Mouse (Mus musculus) ZHBTc4 (cell line): Measurements from ENCODE around the gene Ctbp2.

Source experiments
- DNase-seq: peaks from one replicate; pipeline ENCODE4 v3.0.0-alpha.2; 2011; ENCODE audit warnings: low read depth, low spot score

Gene Ctbp2

DNA sequence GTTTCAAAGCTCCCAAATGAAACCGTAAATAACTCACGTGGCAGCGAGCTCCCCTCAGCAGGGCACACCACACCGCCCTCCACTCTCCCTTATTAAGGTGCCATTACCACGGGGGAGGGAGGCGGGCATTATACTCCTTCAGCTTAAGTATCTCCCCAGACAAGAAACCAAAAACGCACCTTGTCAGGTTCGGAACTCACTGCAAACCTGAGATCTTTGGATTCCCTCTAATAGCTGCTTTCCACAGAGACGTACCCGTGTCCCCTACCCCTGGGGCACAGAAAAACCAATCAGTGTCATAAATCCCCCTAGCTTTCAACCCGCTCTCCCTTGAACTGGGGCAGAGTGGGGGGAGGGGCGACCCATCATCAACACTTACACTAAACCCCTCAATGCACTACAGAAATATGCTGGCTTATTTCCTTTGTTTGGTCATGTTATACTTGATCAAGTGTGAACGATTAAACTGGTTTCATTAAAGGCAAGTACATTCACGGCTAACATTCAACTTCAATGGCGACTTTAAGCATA, 3.9 kb downstream of the Ctbp2 start:
- peak; percentile 43 for DNase-seq

DNA sequence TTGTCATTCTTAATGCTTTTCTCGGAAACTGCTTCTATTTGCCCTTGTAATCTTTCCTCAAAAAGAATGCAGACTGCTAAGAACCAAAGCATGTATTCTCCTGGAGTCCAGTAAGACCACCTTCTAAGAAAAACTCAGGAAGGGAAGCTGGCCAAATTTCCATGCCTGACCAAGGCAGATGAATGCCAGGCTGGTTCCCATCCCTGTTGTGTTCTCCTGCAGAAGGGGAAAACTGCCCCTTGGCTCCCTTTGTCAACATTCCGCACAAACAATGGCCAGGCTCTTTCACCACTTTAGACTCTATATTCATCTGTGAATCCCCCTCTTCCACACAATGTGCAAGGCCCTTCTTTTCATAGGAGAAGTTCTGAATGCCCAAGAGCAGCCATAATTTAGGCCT, 6.3 kb downstream of the Ctbp2 start:
- DNase-seq: no peak

DNA sequence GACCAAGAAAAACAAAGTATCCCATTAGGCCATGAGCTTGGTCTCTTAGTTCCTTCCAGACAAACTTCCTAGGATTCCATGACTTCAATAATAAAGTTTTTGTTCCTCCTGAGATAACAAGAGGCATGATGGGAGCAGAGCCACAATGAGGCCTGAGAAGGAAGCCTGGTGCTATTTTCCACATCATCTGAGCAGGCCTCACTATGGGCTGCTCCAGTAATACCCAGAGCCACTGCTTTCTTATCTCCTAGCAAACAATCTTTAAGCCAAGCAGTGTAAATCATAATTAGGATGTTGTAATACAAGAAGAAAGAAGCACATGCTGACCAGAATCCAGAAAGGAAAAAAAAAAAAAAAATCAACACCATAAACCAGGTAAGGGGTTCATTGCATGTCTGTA, 7.6 kb downstream of the Ctbp2 start:
- DNase-seq: no peak

- peak; percentile 88 for DNase-seq
Measured at GRCm38 (mm10) chr7:133115886-133116285, 8.3 kb downstream of the Ctbp2 start.

DNA sequence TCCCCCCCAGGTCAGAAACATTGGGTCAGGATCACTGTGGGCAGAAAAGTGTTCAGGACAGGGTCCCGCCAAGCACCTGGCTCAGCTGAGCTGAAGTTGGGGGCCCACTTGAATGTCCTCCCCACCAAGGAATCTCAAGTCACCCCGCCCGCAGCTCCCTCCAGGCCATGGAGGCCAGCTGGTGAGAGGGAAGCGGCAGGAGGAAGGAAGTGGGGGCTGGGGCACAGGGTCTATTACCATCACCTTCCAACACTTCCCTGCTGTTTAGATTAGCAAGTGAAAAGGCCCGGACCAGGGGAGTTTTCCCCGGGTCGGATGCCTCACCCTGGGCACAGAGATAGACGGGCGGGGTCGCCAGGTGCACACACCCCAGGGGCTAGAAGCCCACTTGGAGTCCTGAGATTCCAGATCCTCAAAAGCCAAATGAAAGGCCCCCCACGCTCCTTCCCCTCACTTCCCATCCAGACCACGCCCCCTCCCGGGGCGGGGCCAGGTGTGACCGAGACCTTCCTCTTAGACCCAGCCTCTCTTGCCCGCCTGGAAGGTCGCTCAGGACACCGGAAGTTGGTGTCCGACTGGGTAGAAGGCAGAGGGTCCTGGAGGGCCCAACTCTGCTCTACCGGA, 9.2 kb downstream of the Ctbp2 start:
- DNase-seq: peak; percentile 99

GRCm38 (mm10) chr7:133113185-133113895, 10.8 kb downstream of the Ctbp2 start:
- peak; percentile 78 for DNase-seq

GRCm38 (mm10) chr7:133112351-133112831, 11.8 kb downstream of the Ctbp2 start:
- DNase-seq: peak; percentile 96

GRCm38 (mm10) chr7:133109442-133109841, 14.7 kb downstream of the Ctbp2 start:
- DNase-seq: peak; percentile 75

DNA sequence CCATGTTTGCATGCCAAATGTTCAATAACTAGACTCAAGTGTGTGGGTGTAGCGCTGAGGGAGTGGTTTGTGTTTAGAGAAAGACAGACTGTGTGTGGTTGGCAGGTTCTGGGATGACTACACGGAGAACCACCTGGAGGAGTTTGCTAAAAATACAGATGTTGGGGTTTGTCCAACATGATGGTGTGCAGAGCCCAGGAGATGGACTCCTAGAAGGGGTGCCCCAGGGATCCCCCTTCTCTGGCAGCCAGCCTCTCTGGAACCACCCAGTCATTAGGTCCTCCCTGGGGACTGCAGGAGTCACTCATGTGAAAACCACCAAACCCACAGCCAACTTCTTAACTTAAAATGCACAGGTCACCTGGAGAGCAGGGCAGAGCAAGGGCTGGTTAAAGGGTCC, 15.5 kb downstream of the Ctbp2 start:
- DNase-seq: no peak

- no peak for DNase-seq
Measured at GRCm38 (mm10) chr7:133102578-133102977, 21.6 kb downstream of the Ctbp2 start.

- no peak for DNase-seq
Measured at GRCm38 (mm10) chr7:133101070-133101469, 23.1 kb downstream of the Ctbp2 start.

GRCm38 (mm10) chr7:133100178-133100577, 24.0 kb downstream of the Ctbp2 start:
- DNase-seq: no peak

GRCm38 (mm10) chr7:133099266-133099665, 24.9 kb downstream of the Ctbp2 start:
- peak; percentile 41 for DNase-seq

DNA sequence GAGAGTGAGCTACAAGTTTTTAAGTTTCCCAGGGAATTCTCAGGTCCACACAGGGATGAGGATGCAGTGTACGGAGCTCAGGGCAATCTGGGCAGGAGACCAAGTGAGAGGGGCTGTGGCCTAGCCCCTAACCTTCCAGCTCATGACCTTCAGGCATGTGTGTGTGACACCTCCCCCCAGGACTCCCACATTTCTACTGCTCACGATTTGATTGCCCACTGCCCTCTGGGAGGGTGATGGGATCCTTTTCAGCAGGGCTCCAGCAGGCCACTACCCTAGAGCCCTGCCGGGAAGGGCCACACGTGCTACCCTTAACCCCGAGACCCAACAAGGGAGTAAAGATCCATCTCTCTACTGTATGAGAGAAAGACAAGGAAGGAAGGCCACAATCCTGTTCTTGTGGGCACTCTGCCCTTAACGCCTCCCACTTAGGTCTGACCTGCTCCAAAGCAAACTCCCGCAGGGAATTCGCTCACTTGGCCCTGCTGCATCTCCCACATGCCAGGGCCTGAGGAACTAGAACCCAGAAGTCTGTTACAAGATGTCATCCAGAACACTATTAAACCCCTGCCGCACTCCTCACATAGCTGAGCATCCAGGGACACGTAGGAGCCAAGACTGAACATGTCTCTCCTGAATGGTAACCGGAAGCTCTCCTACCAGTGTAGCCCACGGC, 25.9 kb downstream of the Ctbp2 start:
- DNase-seq: no peak

- peak; percentile 80 for DNase-seq
Measured at GRCm38 (mm10) chr7:133095610-133096009, 28.5 kb downstream of the Ctbp2 start.

GRCm38 (mm10) chr7:133094711-133095495, 29.3 kb downstream of the Ctbp2 start:
- no peak for DNase-seq

GRCm38 (mm10) chr7:133094161-133094560, 30.0 kb downstream of the Ctbp2 start:
- DNase-seq: no peak

DNA sequence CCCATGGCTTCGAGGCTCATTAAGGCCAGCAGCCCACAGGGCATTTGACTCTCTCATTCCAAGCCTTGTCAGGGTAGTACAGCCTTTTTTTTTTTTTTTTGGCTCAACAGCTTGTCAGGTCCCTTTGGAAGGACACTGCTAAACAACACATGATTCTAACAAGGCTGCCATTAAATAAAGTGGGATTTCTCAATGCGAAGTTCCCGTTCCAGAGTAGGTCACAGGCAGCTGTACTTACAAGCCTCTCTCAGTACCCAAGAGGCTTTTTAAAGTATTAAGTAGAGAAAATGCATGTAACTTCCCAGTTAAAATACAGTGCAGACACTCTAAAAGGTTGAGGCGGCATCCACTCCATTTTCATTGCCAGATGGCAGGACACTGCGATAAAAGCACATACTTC, 30.4 kb downstream of the Ctbp2 start:
- no peak for DNase-seq

- DNase-seq: peak; percentile 76
Measured at GRCm38 (mm10) chr7:133090641-133091040, 33.5 kb downstream of the Ctbp2 start.

DNA sequence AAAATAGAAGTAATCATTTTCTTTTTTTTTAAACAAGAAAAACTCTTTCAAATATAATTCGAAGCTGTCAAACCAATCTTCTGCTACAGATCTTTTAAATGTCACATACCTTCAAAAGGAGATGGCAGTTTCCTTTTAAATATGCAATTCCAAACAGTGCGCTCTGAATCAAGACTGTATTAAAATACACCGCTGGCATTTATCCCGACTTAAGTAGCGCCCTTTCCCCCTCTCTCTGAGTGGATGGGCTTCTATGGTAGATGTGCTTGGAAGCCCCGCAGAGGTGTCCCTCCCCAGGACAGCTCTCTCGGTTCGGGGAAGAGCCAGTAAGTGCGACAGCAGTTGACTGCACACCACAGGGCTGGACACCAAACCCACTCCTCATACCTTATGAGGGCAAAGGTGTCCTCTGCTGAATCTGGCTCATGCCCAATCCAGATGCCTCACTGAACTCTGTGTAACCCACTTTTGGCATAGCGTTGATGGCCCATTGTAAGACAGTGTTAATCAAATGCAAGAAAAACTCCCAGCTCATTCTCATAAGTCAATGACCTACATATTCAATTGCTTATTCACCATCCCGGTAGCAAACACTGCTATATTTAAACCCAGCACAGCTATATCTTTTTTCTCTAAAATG, 34.4 kb downstream of the Ctbp2 start:
- DNase-seq: no peak

DNA sequence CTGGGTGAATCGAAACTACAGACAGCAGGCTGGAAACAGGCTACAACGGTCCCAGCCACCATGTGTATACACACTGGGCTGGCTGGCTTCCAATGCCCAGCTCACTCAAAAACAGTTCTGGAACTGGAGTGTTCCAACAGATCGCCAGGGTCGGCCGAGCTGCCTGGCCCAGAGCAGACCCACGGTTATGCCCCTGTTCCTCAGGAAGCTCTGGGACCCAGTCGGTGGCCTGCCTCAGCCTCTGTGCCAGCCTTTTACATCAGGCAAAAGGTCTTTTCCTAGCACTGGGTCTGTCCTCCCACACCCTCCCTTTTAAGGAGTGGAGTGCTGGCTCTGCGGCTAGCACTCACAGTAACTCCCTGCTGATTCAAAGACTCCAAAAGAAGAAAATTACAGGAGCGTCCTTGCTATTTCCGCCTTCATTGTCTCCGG, 35.3 kb downstream of the Ctbp2 start:
- peak; percentile 51 for DNase-seq
